Mouse (Mus musculus): Measurements from ENCODE around the gene Kdm6a.

GRCm38 (mm10) chrX:18160734-18161442, 1.5 kb upstream of the Kdm6a start:
- TF ChIP-seq CTCF (IDR thresholded peaks at IDR 0.05; ENCODE audit: low read depth) (no peak), EP300 (optimal IDR thresholded peaks at IDR 0.05) (no peak)

Data from stomach, postnatal 0 days (tissue).